Mouse (Mus musculus): ENCODE measurements around the gene Gm14744. TPM values are rescaled to one million over a fixed set of nuclear protein-coding genes. Genes with fewer than 3 reads are reported as not detected.

Gm14744 gene
- not detected for polyA plus RNA-seq (2014; fragmentation: Illumina TruSeq; extraction: RNeasy Lipid Tissue Mini Kit (QIAGEN cat#74804); ENCODE audit: low read depth, low replicate concordance)

GRCm38 (mm10) chrX:77864458-77864857, at the start of gene Gm14744:
Gene Gm14744, plus strand, starts transcription at chrX:77864758.

GRCm38 (mm10) chrX:77853523-77853922, 11.0 kb upstream of the Gm14744 start, which contains the start of gene Pbsn:
Gene Pbsn, minus strand, starts transcription at chrX:77853623.

Other genes with a start within 250 kb of the Gm14744 start
- 82.0 TPM for gene Prkx, start 68.5 kb upstream of the Gm14744 start, polyA plus RNA-seq (2014; fragmentation: Illumina TruSeq; extraction: RNeasy Lipid Tissue Mini Kit (QIAGEN cat#74804); ENCODE audit: low read depth, low replicate concordance)
- not detected for gene Pbsn, start 11.1 kb upstream of the Gm14744 start, polyA plus RNA-seq (2014; fragmentation: Illumina TruSeq; extraction: RNeasy Lipid Tissue Mini Kit (QIAGEN cat#74804); ENCODE audit: low read depth, low replicate concordance)
- not detected for gene 5430402E10Rik, start 60.3 kb downstream of the Gm14744 start, polyA plus RNA-seq (2014; fragmentation: Illumina TruSeq; extraction: RNeasy Lipid Tissue Mini Kit (QIAGEN cat#74804); ENCODE audit: low read depth, low replicate concordance)
- not detected for gene Obp1a, start 226.6 kb downstream of the Gm14744 start, polyA plus RNA-seq (2014; fragmentation: Illumina TruSeq; extraction: RNeasy Lipid Tissue Mini Kit (QIAGEN cat#74804); ENCODE audit: low read depth, low replicate concordance)

Measured in sigmoid colon, adult 10 weeks (tissue).